Mouse (Mus musculus) adrenal gland, postnatal 25 days (tissue): ENCODE data around the gene Ccdc33. TPM values are rescaled to one million over a fixed set of nuclear protein-coding genes. Genes with fewer than 3 reads are reported as not detected.

Experiments
- DNase-seq: peaks from one replicate; pipeline ENCODE4 v3.0.0; 2021; ENCODE audit warnings: mixed read lengths
- total RNA-seq: library from RNA; stranded (reverse); gene quantifications from 2 replicates; pipeline ENCODE4 v1.2.3, GENCODE M21; 2021

The Ccdc33 gene
- total RNA-seq, 1 experiment from 2014 or later, result 0.39 TPM

- DNase-seq, result peak; percentile 37
These were observed 26.8 kb downstream of the Ccdc33 start for GRCm38 (mm10) chr9:58091623-58092425.

- no peak for DNase-seq
These were observed 31.2 kb downstream of the Ccdc33 start for GRCm38 (mm10) chr9:58087277-58087998.

GRCm38 (mm10) chr9:58086861-58087260 lies 31.8 kb downstream of the Ccdc33 start:
- no peak for DNase-seq

- no peak for DNase-seq
These were observed 32.4 kb downstream of the Ccdc33 start for GRCm38 (mm10) chr9:58086203-58086602.

GRCm38 (mm10) chr9:58085074-58085473 lies 33.5 kb downstream of the Ccdc33 start:
- DNase-seq, result no peak

- no peak for DNase-seq
These were observed 34.0 kb downstream of the Ccdc33 start for GRCm38 (mm10) chr9:58084586-58084985.

GRCm38 (mm10) chr9:58074561-58074960 lies 44.1 kb downstream of the Ccdc33 start:
- DNase-seq, result no peak

GRCm38 (mm10) chr9:58067546-58067945 lies 51.1 kb downstream of the Ccdc33 start:
- no peak for DNase-seq

- no peak for DNase-seq
These were observed 51.9 kb downstream of the Ccdc33 start for GRCm38 (mm10) chr9:58066731-58067095.

GRCm38 (mm10) chr9:58065977-58066730 lies 52.5 kb downstream of the Ccdc33 start:
- no peak for DNase-seq

GRCm38 (mm10) chr9:58065532-58065931 lies 53.1 kb downstream of the Ccdc33 start:
- no peak for DNase-seq

GRCm38 (mm10) chr9:58063531-58063930 lies 55.1 kb downstream of the Ccdc33 start, which contains the start of gene Stra6:
Stra6 (plus strand) TSS chr9:58063788.
- no peak for DNase-seq

- DNase-seq, result peak; percentile 59
These were observed 57.7 kb downstream of the Ccdc33 start for GRCm38 (mm10) chr9:58060677-58061667.

GRCm38 (mm10) chr9:58059920-58060319 lies 58.7 kb downstream of the Ccdc33 start:
- DNase-seq, result no peak

- no peak for DNase-seq
These were observed 63.0 kb downstream of the Ccdc33 start for GRCm38 (mm10) chr9:58055666-58056065.

- DNase-seq, result no peak
These were observed 64.6 kb downstream of the Ccdc33 start for GRCm38 (mm10) chr9:58054032-58054431.

GRCm38 (mm10) chr9:58053544-58053943 lies 65.1 kb downstream of the Ccdc33 start:
- no peak for DNase-seq

GRCm38 (mm10) chr9:58053102-58053501 lies 65.5 kb downstream of the Ccdc33 start:
- peak; percentile 47 for DNase-seq

GRCm38 (mm10) chr9:58051937-58052336 lies 66.7 kb downstream of the Ccdc33 start:
- no peak for DNase-seq

GRCm38 (mm10) chr9:58049861-58050260 lies 68.8 kb downstream of the Ccdc33 start:
- no peak for DNase-seq

GRCm38 (mm10) chr9:58049186-58049585 lies 69.4 kb downstream of the Ccdc33 start:
- DNase-seq, result no peak

GRCm38 (mm10) chr9:58048621-58049020 lies 70.0 kb downstream of the Ccdc33 start:
- DNase-seq, result no peak
